Mouse (Mus musculus) stomach, embryonic 14.5 days (tissue): Measurements from ENCODE around the gene Smim12. TPM values are rescaled to one million over a fixed set of nuclear protein-coding genes. Genes with fewer than 3 reads are reported as not detected.
A peak's percentile ranks its signal among the peaks of the same experiment; 100 is the strongest.

ENCODE experiments used
- ATAC-seq: fragments of 200-750 bp; cut with Nextera tagmentation; 2 replicates; pipeline ENCODE4 v1.8.0; 2017; ENCODE audit warnings: low read depth, moderate TSS enrichment; ENCODE audit not compliant: insufficient number of reproducible peaks, insufficient read depth, low FRiP score
- H3K27ac ChIP-seq: fragments of 300-500 bp; sonication (generic); 2 replicates; pipeline ENCODE4 v1.5.1; 2014; ENCODE audit warnings: mild to moderate bottlenecking, low read length, moderate library complexity, mixed read lengths
- H3K27me3 ChIP-seq: fragments of 300-500 bp; sonication (generic); 2 replicates; pipeline ENCODE4 v1.6.1; 2014; ENCODE audit warnings: low read length, control low read depth, mixed read lengths; ENCODE audit not compliant: control insufficient read depth, insufficient read depth
- H3K36me3 ChIP-seq: fragments of 300-500 bp; sonication (generic); 2 replicates; pipeline ENCODE4 v1.6.1; 2014; ENCODE audit warnings: mild to moderate bottlenecking, control low read depth, low read length, moderate library complexity, mixed read lengths; ENCODE audit not compliant: control insufficient read depth, insufficient read depth
- H3K4me1 ChIP-seq: fragments of 300-500 bp; sonication (generic); 2 replicates; pipeline ENCODE4 v1.6.1; 2014; ENCODE audit warnings: low read length, control low read depth, mixed read lengths; ENCODE audit not compliant: control insufficient read depth, insufficient read depth
- H3K4me2 ChIP-seq: fragments of 300-500 bp; sonication (generic); replicated peaks from 2 replicates; pipeline ENCODE4 v1.6.1; 2014; ENCODE audit warnings: low read depth, low read length, control low read depth
- H3K4me3 ChIP-seq: fragments of 300-500 bp; sonication (generic); 2 replicates; pipeline ENCODE4 v1.5.1; 2014; ENCODE audit warnings: low read depth, low read length, control low read depth
- H3K9ac ChIP-seq: fragments of 300-500 bp; sonication (generic); replicated peaks from 2 replicates; pipeline ENCODE4 v1.6.1; 2014; ENCODE audit warnings: low read depth, mild to moderate bottlenecking, control low read depth, low read length, moderate library complexity, mixed read lengths
- H3K9me3 ChIP-seq: fragments of 300-500 bp; sonication (generic); 2 replicates; pipeline ENCODE4 v1.6.1; 2016; ENCODE audit warnings: low read depth, low read length, control low read depth; ENCODE audit not compliant: control insufficient read depth
- WGBS: fragments of 180-500 bp; shearing (Covaris S2); extraction: QIAGEN DNeasy Blood & Tissue Kit; methylation state at CpG from one replicate; pipeline ENCODE4 v1.1.7; 2014; 5-methylcytosine and 5-hydroxymethylcytosine counted together
- polyA plus RNA-seq: library from polyadenylated mRNA; unstranded; fragments of >200 nt; fragmentation: Nextera tagmentation; extraction: Ambion mirVana; gene quantifications from 2 replicates; pipeline ENCODE4 v1.2.1, GENCODE M21; 2014

Gene Smim12
- polyA plus RNA-seq, 1 experiment from 2014 or later, result 55.4 TPM

- H3K4me3 ChIP-seq, result no peak overlapping the region
- WGBS, result 20% methylated on average over 17 of the region's 17 CpGs
- H3K9me3 ChIP-seq, result no peaks in the 10 kb centered on the region
- no peaks in the 10 kb centered on the region for H3K4me1 ChIP-seq
- ATAC-seq, result no peak
- H3K4me2 ChIP-seq, result no peak overlapping the region
- no peaks in the 10 kb centered on the region for H3K36me3 ChIP-seq
- H3K27ac ChIP-seq, result no peak overlapping the region
- H3K27me3 ChIP-seq, result 0 out of 2 replicates have a peak, but pooled peaks cover 15% of the 10 kb centered on the region
- H3K9ac ChIP-seq, result no peak overlapping the region
These were observed 16.4 kb upstream of the Smim12 start for GRCm38 (mm10) chr4:127227051-127227673.

DNA sequence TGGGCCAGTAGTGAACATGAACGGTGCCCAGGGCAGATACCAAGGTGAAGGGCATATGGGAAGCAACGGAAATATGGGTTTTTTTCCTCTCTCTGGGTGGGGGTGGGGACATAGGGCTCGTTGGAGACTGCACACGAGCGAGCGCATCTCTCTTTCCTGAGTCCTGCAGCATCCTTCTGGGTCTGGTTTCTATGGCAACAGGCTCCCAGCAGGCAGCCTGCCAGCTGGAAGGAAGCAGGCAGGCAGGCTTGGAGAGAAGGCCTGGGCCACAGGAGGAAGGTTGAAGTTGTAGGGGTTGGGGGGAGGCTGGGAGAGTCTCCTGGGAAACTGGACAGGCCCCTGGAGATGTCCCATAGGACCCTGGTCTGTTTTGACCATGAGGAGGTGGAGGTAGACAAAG, 11.6 kb upstream of the Smim12 start:
- 38% methylated on average over 6 of the region's 6 CpGs for WGBS
- Histone ChIP-seq H3K9ac (no peak overlapping the region), H3K4me2 (no peak overlapping the region), H3K9me3 (no peaks in the 10 kb centered on the region), H3K27ac (no peak overlapping the region), H3K4me1 (peaks cover 6% of the 10 kb centered on the region; the same call in 1 of the 2 replicates), H3K27me3 (0 out of 2 replicates have a peak, but pooled peaks cover 7% of the 10 kb centered on the region), H3K36me3 (no peaks in the 10 kb centered on the region), H3K4me3 (no peak overlapping the region)
- no peak for ATAC-seq

DNA sequence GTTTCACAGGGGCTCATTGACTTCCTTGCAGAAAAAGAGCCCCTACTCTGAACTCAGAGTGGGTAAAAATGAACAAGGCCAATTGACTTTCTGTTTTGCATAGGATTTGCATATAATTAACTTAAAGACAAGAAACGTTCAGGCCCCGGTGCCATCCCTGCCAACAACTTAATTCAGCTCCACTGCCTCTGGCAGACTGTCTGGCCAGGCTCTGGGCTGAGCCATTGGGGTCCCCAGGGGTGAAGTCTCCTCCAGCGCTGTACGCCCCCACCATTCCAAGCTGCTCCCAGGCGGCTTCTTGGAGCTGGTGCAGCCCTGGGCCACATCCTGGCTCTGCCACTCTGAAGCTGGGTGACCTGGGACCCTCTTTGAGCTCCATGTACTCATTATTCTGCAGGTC, 11.0 kb upstream of the Smim12 start:
- Histone ChIP-seq H3K4me2 (no peak overlapping the region), H3K36me3 (no peaks in the 10 kb centered on the region), H3K4me3 (no peak overlapping the region), H3K9me3 (no peaks in the 10 kb centered on the region), H3K27me3 (0 out of 2 replicates have a peak, but pooled peaks cover 4% of the 10 kb centered on the region), H3K9ac (no peak overlapping the region), H3K4me1 (peaks cover 6% of the 10 kb centered on the region; the same call in 1 of the 2 replicates), H3K27ac (no peak overlapping the region)
- ATAC-seq, result no peak
- WGBS, result 72% methylated on average over 5 of the region's 5 CpGs

DNA sequence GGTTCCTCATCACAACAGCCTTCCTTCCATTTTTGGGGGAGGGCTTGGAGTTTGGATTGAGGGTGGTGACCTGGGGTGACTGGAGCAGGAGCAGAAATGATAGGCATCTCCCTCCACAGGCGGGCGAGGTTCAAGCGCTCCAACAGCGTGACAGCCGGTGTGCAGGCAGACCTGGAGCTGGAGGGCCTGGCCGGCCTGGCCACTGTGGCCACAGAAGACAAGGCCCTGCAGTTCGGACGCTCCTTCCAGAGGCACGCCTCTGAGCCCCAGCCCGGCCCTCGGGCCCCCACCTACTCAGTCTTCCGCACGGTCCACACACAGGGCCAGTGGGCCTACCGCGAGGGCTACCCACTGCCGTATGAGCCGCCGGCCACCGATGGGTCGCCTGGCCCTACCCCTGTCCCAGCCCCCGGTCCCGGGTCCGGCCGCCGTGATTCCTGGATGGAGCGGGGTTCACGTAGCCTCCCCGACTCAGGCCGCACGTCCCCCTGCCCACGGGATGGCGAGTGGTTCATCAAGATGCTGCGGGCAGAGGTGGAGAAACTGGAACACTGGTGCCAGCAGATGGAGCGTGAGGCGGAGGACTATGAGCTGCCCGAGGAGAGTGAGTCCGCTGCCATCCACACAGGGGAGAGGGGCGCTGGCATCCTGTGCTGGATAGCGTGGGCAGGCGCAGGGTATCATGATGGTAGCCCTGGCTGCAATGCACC, 10.0 kb upstream of the Smim12 start:
- Histone ChIP-seq H3K36me3 (no peaks in the 10 kb centered on the region), H3K4me3 (no peak overlapping the region), H3K4me2 (no peak overlapping the region), H3K9ac (no peak overlapping the region), H3K4me1 (peaks cover 6% of the 10 kb centered on the region; the same call in 1 of the 2 replicates), H3K27me3 (0 out of 2 replicates have a peak, but pooled peaks cover 4% of the 10 kb centered on the region), H3K9me3 (no peaks in the 10 kb centered on the region), H3K27ac (no peak overlapping the region)
- WGBS, result 84% methylated on average over 40 of the region's 40 CpGs
- ATAC-seq, result no peak

GRCm38 (mm10) chr4:127235742-127236487, 7.7 kb upstream of the Smim12 start:
- WGBS, result under 1% methylated on average over 53 of the region's 67 CpGs
- Histone ChIP-seq H3K4me1 (peaks cover 6% of the 10 kb centered on the region; the same call in 1 of the 2 replicates), H3K4me2 (peak overlapping the region; percentile 99), H3K27ac (no peak overlapping the region), H3K4me3 (peak overlapping the region; percentile 52), H3K27me3 (0 out of 2 replicates have a peak, but pooled peaks cover 4% of the 10 kb centered on the region), H3K36me3 (no peaks in the 10 kb centered on the region), H3K9me3 (no peaks in the 10 kb centered on the region), H3K9ac (peak overlapping the region; percentile 36; the same call in 1 of the 2 replicates)
- peak; percentile 76; the same call in 1 of the 2 replicates for ATAC-seq

GRCm38 (mm10) chr4:127236631-127237030, 7.0 kb upstream of the Smim12 start:
- H3K36me3 ChIP-seq, result no peaks in the 10 kb centered on the region
- WGBS, result 2% methylated on average over 14 of the region's 14 CpGs
- H3K9me3 ChIP-seq, result no peaks in the 10 kb centered on the region
- peak overlapping the region; percentile 52 for H3K4me3 ChIP-seq
- H3K4me2 ChIP-seq, result peak overlapping the region; percentile 99
- 0 out of 2 replicates have a peak, but pooled peaks cover 4% of the 10 kb centered on the region for H3K27me3 ChIP-seq
- H3K9ac ChIP-seq, result peak overlapping the region; percentile 36; the same call in 1 of the 2 replicates
- no peak for ATAC-seq
- no peak overlapping the region for H3K27ac ChIP-seq
- peaks cover 6% of the 10 kb centered on the region; the same call in 1 of the 2 replicates for H3K4me1 ChIP-seq

GRCm38 (mm10) chr4:127237271-127237670, 6.3 kb upstream of the Smim12 start:
- H3K4me3 ChIP-seq, result no peak overlapping the region
- WGBS, result 56% methylated on average over 10 of the region's 10 CpGs
- no peaks in the 10 kb centered on the region for H3K9me3 ChIP-seq
- no peak overlapping the region for H3K4me2 ChIP-seq
- H3K27me3 ChIP-seq, result 0 out of 2 replicates have a peak, but pooled peaks cover 4% of the 10 kb centered on the region
- H3K4me1 ChIP-seq, result peaks cover 6% of the 10 kb centered on the region; the same call in 1 of the 2 replicates
- no peak overlapping the region for H3K27ac ChIP-seq
- ATAC-seq, result no peak
- H3K36me3 ChIP-seq, result no peaks in the 10 kb centered on the region
- H3K9ac ChIP-seq, result no peak overlapping the region

- Histone ChIP-seq H3K4me3 (no peak overlapping the region), H3K27ac (no peak overlapping the region), H3K27me3 (no peaks in the 10 kb centered on the region), H3K4me2 (no peak overlapping the region), H3K36me3 (no peaks in the 10 kb centered on the region; the same call in 1 of the 2 replicates), H3K4me1 (peaks cover 6% of the 10 kb centered on the region; the same call in 1 of the 2 replicates), H3K9ac (no peak overlapping the region), H3K9me3 (no peaks in the 10 kb centered on the region)
- ATAC-seq, result no peak
- 63% methylated on average over 6 of the region's 6 CpGs for WGBS
These were observed 888 bp upstream of the Smim12 start for GRCm38 (mm10) chr4:127242696-127243095.
